Mouse (Mus musculus): Measurements from ENCODE around the gene Hacd4.
A peak's percentile ranks its signal among the peaks of the same experiment; 100 is the strongest.

Gene Hacd4

DNA sequence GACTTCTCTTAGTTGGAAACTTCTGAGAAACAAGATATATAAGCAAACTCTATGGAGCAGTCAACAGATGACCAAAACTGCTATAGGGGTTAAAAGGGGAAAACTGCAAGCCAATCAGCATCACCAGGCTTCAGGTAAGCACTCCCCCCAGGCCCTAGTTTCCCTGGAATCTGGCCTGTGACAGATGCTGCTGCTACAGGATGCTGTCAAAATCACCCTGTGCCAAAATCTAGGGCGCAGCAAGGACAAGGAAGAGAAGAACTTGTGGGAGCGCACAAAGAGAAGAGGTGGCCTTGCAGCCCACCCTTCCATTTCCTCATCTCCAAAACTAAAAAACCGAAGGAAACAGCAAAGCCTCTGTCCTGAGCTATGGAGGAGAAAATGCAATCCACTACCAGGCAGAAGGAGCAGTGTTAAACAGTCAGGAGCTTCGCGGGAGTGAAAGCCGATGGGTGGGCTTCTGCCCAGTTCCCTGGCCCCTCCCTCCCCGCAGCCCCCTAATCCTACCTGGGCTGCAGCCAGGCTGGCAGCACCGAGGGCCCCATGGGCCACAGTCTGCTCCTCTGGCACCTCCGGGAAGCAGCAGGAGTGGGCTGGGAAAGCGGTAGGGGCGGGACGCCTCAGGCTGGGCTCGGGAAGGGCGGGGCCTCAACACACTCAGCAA, at the start of gene Hacd4:
TSS of gene Hacd4 (minus strand) at position 603 of the 664 bp plus-strand sequence.
- no peak for DNase-seq (ENCODE audit: low spot score in 2 of 2)

DNA sequence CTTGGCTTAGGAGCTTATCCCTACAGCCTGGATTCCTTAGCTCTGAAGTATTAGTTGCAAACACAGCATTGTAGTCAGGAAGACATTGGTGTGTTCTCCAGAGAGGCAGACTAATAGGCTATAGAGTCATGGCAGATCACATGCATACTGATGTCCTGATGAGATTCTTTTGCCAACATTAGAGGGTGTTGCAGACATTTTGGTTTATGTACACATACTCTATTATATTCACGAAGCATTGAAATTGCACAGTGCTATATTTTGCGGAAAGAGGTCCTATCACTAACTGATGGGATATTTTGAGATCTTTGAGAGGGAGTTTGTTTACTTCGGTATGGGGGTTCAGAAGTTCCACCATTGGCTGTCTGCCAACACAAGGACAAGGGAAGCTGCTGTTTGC, 49.4 kb upstream of the Hacd4 start:
- no peak for DNase-seq (ENCODE audit: low spot score in 2 of 2)

DNA sequence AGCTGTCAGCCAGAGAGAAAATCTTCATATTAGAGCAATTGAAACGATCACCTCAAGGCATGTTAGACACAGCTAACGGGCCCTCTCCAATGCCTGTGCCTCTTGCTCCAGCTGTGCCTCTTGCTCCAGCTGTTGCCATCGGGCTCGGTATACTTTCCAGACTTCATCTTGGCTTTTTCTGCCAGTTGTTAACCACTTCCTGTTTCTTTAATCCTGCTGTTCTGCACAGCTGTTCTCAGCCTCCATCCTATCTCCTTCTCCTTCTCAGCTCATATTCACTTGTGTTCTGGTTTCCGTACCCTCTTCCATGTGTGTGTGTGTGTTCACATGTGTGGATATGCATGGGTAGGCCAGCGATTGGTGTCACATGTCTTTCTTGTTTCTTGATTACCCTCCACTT, 41.4 kb upstream of the Hacd4 start:
- no peak for DNase-seq (ENCODE audit: low spot score in 2 of 2)

DNA sequence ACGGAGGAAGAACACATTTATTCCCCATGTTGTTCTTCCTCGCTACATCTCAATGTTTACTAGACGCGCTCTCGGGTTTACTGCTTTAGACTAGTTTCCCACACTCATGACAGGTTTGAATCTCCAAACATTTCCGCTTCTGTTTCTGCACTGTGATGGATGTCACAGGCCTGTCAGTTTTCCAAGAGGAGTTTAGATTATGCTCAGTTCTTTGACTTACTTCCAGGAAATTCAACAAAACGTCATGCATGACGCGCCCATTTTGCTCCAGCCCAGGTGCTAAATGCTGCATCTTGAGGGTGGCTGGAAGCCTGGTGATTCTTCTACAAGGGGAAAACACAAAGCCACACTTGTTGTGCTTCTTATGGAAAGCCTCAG, 40.1 kb upstream of the Hacd4 start:
- DNase-seq (ENCODE audit: low spot score in 2 of 2) = no peak

GRCm38 (mm10) chr4:88478177-88478808, 39.6 kb upstream of the Hacd4 start:
- no peak for DNase-seq (ENCODE audit: low spot score in 2 of 2)

DNA sequence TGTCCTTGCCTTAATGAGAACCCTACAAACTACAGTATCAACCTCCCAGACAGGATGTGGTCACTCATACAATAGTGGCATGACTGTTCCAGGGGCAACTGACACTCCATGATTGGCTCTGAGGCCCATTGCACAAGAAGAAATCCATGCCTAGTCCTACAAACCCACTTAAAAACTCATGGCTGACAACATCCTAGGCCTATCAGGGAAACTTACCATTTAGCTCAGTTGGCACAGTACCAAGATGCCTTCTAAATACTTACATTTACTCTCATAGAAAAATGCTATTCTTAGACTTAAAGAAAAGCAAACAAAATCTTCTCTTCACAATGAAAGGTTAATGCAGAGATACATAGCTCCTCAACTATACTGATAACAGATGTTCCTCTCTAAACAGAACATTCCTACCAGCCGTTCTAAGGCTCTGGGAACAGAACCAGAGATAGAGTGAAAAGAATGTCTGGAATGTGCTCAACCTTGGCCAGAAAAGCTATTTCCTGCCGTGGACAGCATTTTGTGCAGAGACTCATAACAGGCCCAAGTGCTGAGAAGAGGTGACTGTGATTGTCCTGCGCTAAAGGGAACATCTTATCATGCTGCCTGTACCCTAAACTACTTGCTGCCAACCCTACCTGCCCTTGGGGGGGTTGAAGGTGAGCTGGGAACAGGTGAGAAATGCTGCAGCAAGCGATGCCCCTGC, 37.9 kb upstream of the Hacd4 start:
- no peak for DNase-seq (ENCODE audit: low spot score in 2 of 2)

- no peak for DNase-seq (ENCODE audit: low spot score in 2 of 2)
Measured at GRCm38 (mm10) chr4:88476084-88476483, 37.4 kb upstream of the Hacd4 start.

- DNase-seq (ENCODE audit: low spot score in 2 of 2) = no peak
Measured at GRCm38 (mm10) chr4:88471528-88471927, 32.8 kb upstream of the Hacd4 start.

DNA sequence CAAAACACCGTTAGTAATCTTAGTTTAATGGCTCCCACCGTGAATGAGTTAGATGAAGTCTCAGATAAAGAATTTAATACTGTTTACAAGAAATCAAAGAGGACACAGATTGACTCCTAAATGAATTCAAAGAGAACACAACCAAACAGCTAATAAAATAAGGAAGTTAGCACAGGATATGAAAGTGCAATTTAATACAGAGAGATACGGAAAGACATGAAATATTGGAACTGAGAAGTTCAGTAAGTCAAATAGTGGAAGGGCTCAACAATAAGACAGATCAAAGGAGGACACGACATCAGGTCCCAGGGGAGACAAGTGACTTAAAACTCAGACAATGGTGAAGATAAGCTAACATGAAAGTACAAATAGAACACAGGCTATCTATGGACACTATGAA, 25.8 kb upstream of the Hacd4 start:
- no peak for DNase-seq (ENCODE audit: low spot score in 2 of 2)

DNA sequence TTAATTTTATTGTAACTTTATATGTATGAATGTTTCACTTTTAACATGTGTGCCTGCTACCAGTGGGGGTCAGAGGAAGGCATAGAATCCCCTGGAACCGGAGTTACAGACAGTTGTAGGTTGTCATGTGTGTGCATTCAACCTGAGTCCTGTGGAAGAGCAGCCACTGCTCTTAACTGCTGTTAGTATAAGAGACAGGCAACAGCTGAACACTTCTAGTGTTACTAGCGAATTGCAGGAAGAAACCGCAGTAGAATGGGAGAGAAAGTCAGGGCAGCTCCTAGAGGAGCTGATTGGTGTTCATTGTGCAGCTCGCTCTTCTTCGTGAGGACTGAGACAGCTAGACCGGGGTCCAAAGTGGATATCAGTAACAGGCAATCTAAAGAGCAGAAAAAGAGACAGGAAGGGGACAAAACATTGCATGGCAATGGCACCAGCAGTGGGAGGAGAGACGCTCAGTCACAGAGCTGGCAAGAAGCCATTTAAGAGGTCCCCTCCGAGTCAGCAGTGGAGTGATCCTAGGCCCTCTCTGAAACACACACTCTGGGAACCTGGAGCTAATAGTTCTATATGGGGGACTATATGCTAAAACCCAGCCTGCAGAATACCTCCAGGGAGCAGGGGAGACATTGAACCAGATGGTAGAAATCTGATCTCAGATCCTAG, 24.4 kb upstream of the Hacd4 start:
- DNase-seq (ENCODE audit: low spot score in 2 of 2) = no peak

GRCm38 (mm10) chr4:88462501-88462900, 23.8 kb upstream of the Hacd4 start:
- no peak for DNase-seq (ENCODE audit: low spot score in 2 of 2)

GRCm38 (mm10) chr4:88461315-88461714, 22.6 kb upstream of the Hacd4 start:
- DNase-seq (ENCODE audit: low spot score in 2 of 2) = no peak

- no peak for DNase-seq (ENCODE audit: low spot score in 2 of 2)
Measured at GRCm38 (mm10) chr4:88458673-88459072, 19.9 kb upstream of the Hacd4 start.

- DNase-seq (ENCODE audit: low spot score in 2 of 2) = no peak
Measured at GRCm38 (mm10) chr4:88458093-88458492, 19.4 kb upstream of the Hacd4 start.

DNA sequence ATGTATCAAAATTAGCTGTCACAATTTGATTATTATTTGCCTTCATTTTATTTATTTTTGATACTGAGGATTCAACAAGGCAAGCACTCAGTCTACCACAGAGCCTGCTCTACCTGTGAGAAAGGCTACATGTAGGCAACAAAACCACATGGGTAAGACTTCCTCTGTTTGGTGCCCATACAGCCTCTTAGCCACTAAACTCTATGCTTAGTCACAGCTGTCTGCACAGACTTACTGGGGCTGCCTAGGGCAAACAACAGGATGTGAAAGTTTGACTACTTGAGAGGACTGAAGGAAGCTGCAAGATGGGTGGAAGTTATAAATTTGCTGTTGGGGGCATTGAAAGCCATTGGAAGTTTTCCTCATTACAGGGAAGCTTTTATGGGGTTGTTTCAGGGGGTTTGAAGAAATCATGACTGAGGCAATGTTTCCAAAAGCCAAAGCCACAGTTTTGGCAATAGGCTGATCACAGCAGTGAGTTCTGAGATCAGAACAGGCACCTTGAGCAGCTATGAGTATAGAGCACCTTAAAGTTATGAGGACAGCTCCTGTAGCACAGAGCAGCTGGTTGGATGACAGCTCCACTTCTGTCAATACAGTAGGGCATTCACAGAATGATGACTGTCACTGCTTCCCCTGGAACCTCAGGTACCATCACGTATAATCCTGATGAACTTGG, 11.5 kb upstream of the Hacd4 start:
- DNase-seq (ENCODE audit: low spot score in 2 of 2) = peak in 1 of 2 experiments; percentile 6

GRCm38 (mm10) chr4:88448976-88449375, 10.2 kb upstream of the Hacd4 start:
- no peak for DNase-seq (ENCODE audit: low spot score in 2 of 2)

DNA sequence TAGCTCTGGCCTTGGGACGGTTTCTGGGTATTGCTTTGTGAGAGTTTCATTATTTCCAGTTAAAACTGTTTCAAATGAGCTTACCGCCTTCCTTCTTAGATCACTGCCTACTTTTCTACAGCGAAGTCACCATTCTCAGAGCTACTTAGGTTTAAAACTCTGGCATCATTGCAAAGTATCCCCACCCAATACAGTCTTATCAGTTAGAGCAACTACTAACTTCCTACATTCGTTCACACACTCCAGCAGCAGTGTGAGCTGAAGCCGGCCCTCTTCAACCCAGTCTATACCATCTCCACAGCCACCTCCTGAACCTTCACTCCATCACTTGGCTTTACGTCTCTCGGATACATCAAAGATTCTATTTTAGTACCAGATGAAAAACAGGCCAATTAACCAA, 2.1 kb upstream of the Hacd4 start:
- no peak for DNase-seq (ENCODE audit: low spot score in 2 of 2)

DNA sequence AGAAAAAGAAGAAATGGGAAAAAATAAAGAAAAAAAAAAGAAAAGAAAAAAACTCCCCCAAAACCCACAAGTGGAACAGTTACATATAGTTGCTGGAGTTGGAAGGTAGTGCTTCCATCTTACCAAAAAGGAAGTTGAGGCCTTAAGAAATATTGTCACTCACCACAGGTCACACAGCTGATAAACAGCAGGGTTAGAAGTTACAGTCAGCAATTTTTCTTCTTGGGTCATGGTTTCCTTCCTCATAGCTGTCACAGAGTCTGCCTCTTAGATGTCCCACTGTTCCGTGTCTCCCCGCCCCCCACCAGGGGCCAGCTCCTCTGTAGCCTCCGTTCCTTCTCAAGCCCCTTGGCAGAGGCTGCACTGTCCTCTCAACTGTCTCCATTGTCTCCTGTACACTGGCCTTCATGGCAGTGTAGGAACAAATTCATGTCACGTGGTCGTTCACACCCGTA, 968 bp upstream of the Hacd4 start:
- DNase-seq (ENCODE audit: low spot score in 2 of 2) = no peak

GRCm38 (mm10) chr4:88438990-88439329, 232 bp upstream of the Hacd4 start:
- DNase-seq (ENCODE audit: low spot score in 2 of 2) = no peak

DNA sequence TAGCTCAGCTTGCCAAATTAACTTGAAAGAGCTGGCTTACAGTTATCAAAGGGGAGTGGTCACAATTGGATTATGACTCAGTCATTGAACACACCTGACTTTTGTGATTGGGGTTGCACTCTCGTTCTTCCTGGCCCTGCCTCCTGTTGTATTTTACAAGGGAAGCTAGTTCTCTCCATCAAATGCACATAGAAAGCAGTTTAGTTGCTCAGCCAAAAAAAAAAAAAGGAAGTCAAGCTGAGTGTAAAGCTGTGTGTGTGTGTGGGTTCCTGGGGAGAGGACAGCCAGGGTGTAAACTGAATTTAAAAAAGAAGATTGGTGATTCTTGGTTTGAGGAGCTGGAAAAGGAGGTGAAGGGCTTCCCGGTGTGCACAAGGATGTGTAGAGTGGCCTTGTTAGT, 811 bp downstream of the Hacd4 start:
- no peak for DNase-seq (ENCODE audit: low spot score in 2 of 2)

GRCm38 (mm10) chr4:88437166-88437565, 1.6 kb downstream of the Hacd4 start:
- DNase-seq (ENCODE audit: low spot score in 2 of 2) = no peak

DNA sequence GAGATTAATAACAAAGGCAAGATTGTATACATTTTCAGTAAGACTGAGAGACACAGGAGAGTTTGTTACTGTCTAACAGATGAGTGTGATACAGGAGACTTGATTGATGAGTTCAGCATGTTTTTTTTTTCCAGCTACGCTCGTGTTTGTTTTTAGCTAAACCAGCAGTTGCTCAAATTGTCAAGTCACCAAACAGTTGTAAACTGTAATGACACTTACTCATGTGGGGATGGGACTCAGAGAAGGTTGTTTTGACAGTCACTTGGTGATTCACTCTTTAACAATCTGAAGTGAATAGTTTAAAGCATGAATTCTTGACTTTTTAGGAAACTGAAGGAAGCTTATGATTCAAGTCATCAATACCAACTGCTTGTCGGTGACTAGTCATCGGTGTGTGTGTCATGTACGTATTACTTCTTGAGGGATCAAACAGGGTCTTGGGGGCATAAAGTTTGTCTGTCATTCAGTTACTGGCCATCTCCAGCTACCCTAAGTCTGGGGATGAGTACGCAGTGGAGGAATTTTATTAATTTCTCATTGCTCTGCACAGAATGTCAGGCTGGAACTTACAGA, 2.0 kb downstream of the Hacd4 start:
- no peak for DNase-seq (ENCODE audit: low spot score in 2 of 2)
